In genomic region chr13:109686906-109687305, GRCm38 (mm10) we compare ENCODE assay signal across 10 mouse cellular contexts.
DNase-seq lines count a peak whose midpoint lies in the region; ATAC-seq lines count a peak whose summit lies in the region.
"Had no signal": no experiment of that assay in that cellular context is flagged by ENCODE, and none has a peak within 500 bp of the region (broad histone marks: within the 10 kb centered on the region; RNA-seq: fewer than 3 reads in every experiment).

No protein-coding gene starts in this region.

- H3K4me2 ChIP-seq in heart, embryonic 12.5 days: peak overlapping the region; percentile 70
- H3K4me2 ChIP-seq in midbrain, embryonic 16.5 days (ENCODE audit: low read length): no peak overlapping the region
- peak overlapping the region; percentile 40 for H3K4me2 ChIP-seq in stomach, embryonic 16.5 days (ENCODE audit: low read depth, low read length)

- no peak for DNase-seq in heart, postnatal 25 days (ENCODE audit: low spot score)
- DNase-seq in midbrain, embryonic 10.5 days (ENCODE audit: low spot score): no peak
- DNase-seq in limb, embryonic 10.5 days (ENCODE audit: low spot score): no peak
- no peak for DNase-seq in adrenal gland, postnatal 25 days
- DNase-seq in testis, postnatal 14 days (ENCODE audit: low spot score): no peak
- DNase-seq: adrenal gland, postnatal 36 days; kidney, adult 2 months had no signal

- no peak for ATAC-seq in heart, embryonic 12.5 days (ENCODE audit: insufficient number of reproducible peaks, low FRiP score)
- ATAC-seq in midbrain, embryonic 16.5 days: no peak
- ATAC-seq in stomach, embryonic 16.5 days (ENCODE audit: insufficient read depth, low FRiP score): no peak

- peak overlapping the region; percentile 43 for H3K4me3 ChIP-seq in heart, embryonic 12.5 days
- peak overlapping the region; percentile 57; the same call in 1 of the 2 replicates for H3K4me3 ChIP-seq in midbrain, embryonic 10.5 days
- no peak overlapping the region for H3K4me3 ChIP-seq in midbrain, embryonic 16.5 days (ENCODE audit: low read depth, low read length)
- peak overlapping the region; percentile 62 for H3K4me3 ChIP-seq in limb, embryonic 10.5 days
- peak overlapping the region; percentile 31 for H3K4me3 ChIP-seq in stomach, embryonic 16.5 days (replicated peaks; ENCODE audit: low read length)

- H3K9me3 ChIP-seq in heart, embryonic 12.5 days (replicated peaks): no peaks in the 10 kb centered on the region
- no peaks in the 10 kb centered on the region for H3K9me3 ChIP-seq in midbrain, embryonic 10.5 days (replicated peaks)
- H3K9me3 ChIP-seq in midbrain, embryonic 16.5 days (replicated peaks; ENCODE audit: control insufficient read depth, low read length, poor library complexity, severe bottlenecking): no peaks in the 10 kb centered on the region
- H3K9me3 ChIP-seq in limb, embryonic 10.5 days (replicated peaks): no peaks in the 10 kb centered on the region
- no peaks in the 10 kb centered on the region for H3K9me3 ChIP-seq in stomach, embryonic 16.5 days (replicated peaks; ENCODE audit: control insufficient read depth, low read length)

- no peaks in the 10 kb centered on the region for H3K36me3 ChIP-seq in heart, embryonic 12.5 days
- H3K36me3 ChIP-seq in midbrain, embryonic 10.5 days: no peaks in the 10 kb centered on the region
- no peaks in the 10 kb centered on the region for H3K36me3 ChIP-seq in midbrain, embryonic 16.5 days (ENCODE audit: control insufficient read depth, insufficient read depth, low read length)
- no peaks in the 10 kb centered on the region for H3K36me3 ChIP-seq in limb, embryonic 10.5 days
- no peaks in the 10 kb centered on the region for H3K36me3 ChIP-seq in stomach, embryonic 16.5 days (ENCODE audit: control insufficient read depth, insufficient read depth, low read length)

- peaks cover 27% of the 10 kb centered on the region for H3K4me1 ChIP-seq in heart, embryonic 12.5 days (replicated peaks)
- peaks cover 24% of the 10 kb centered on the region for H3K4me1 ChIP-seq in midbrain, embryonic 10.5 days
- peaks cover 15% of the 10 kb centered on the region for H3K4me1 ChIP-seq in midbrain, embryonic 16.5 days (ENCODE audit: control insufficient read depth, insufficient read depth, low read length)
- peaks cover 38% of the 10 kb centered on the region for H3K4me1 ChIP-seq in limb, embryonic 10.5 days
- H3K4me1 ChIP-seq in stomach, embryonic 16.5 days (ENCODE audit: control insufficient read depth, insufficient read depth, low read length): 0 out of 2 replicates have a peak, but pooled peaks cover 8% of the 10 kb centered on the region

- H3K27ac ChIP-seq in heart, embryonic 12.5 days (ENCODE audit: poor library complexity, severe bottlenecking): 0 out of 2 replicates have a peak overlapping the region, but pooled peaks have one; percentile 29
- H3K27ac ChIP-seq in midbrain, embryonic 10.5 days (replicated peaks): no peak overlapping the region
- no peak overlapping the region for H3K27ac ChIP-seq in midbrain, embryonic 16.5 days (ENCODE audit: low read length)
- H3K27ac ChIP-seq in limb, embryonic 10.5 days: no peak overlapping the region
- no peak overlapping the region for H3K27ac ChIP-seq in stomach, embryonic 16.5 days (ENCODE audit: low read length)

- H3K9ac ChIP-seq in heart, embryonic 12.5 days: 0 out of 2 replicates have a peak overlapping the region, but pooled peaks have one; percentile 52
- H3K9ac ChIP-seq in midbrain, embryonic 16.5 days (ENCODE audit: low read depth, low read length): no peak overlapping the region
- 0 out of 2 replicates have a peak overlapping the region, but pooled peaks have one; percentile 10 for H3K9ac ChIP-seq in stomach, embryonic 16.5 days (ENCODE audit: low read length)

- WGBS in heart, embryonic 12.5 days: 9% methylated on average over 3 of the region's 3 CpGs
- WGBS in midbrain, embryonic 10.5 days: 73% methylated on average over 3 of the region's 3 CpGs
- WGBS in midbrain, embryonic 16.5 days: 63% methylated on average over 3 of the region's 3 CpGs
- 53% methylated on average over 3 of the region's 3 CpGs for WGBS in limb, embryonic 10.5 days
- 53% methylated on average over 3 of the region's 3 CpGs for WGBS in stomach, embryonic 16.5 days

- intact Hi-C loops in heart, postnatal 25 days (cut with DNase I): loop anchor here (5.0 kb wide), 1 partner anchor 65 kb away; no protein-coding TSS in a partner anchor

- H3K27me3 ChIP-seq in heart, embryonic 12.5 days (replicated peaks): no peaks in the 10 kb centered on the region
- H3K27me3 ChIP-seq in midbrain, embryonic 10.5 days (ENCODE audit: low read depth, poor library complexity, severe bottlenecking): no peaks in the 10 kb centered on the region
- H3K27me3 ChIP-seq in midbrain, embryonic 16.5 days (ENCODE audit: control insufficient read depth, insufficient read depth, low read depth, low read length): no peaks in the 10 kb centered on the region
- no peaks in the 10 kb centered on the region for H3K27me3 ChIP-seq in limb, embryonic 10.5 days (ENCODE audit: low read depth, poor library complexity, severe bottlenecking)
- H3K27me3 ChIP-seq in stomach, embryonic 16.5 days (ENCODE audit: control insufficient read depth, insufficient read depth, low read length): no peaks in the 10 kb centered on the region
